Mouse (Mus musculus): ENCODE data around the gene Ptprc.
A peak's percentile ranks its signal among the peaks of the same experiment; 100 is the strongest.

Gene Ptprc

DNA sequence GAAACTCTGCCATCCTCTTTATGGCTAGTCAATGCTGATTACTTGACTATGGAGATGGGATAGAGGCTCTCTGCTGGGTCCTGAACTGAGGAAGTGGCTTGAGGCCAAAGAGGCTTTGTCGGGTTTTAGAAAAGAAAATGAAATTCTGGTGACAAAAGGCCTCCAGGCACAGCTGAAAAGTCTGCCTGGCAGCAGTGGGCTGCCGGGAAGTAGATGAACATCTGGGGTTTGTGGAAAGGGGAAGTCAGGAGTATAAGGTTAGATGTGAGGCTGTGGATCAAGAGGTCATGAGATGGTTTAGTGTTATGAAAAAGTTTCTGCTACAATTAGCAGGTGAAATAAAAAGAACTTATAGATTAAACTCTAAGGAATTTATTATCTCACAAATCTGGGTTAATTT is 29.9 kb downstream of the Ptprc start:
- no peak for DNase-seq

GRCm38 (mm10) chr1:138145148-138145547 is 30.4 kb downstream of the Ptprc start:
- no peak for DNase-seq

- DNase-seq: no peak
Observed at GRCm38 (mm10) chr1:138144365-138144764, 31.1 kb downstream of the Ptprc start.

GRCm38 (mm10) chr1:138140769-138141168 is 34.7 kb downstream of the Ptprc start:
- no peak for DNase-seq

GRCm38 (mm10) chr1:138137696-138138095 is 37.8 kb downstream of the Ptprc start:
- DNase-seq: no peak

GRCm38 (mm10) chr1:138137024-138137577 is 38.4 kb downstream of the Ptprc start:
- no peak for DNase-seq

GRCm38 (mm10) chr1:138136373-138136779 is 39.1 kb downstream of the Ptprc start:
- DNase-seq: peak; percentile 0

- DNase-seq: no peak
Observed at GRCm38 (mm10) chr1:138135637-138136372, 39.7 kb downstream of the Ptprc start.

DNA sequence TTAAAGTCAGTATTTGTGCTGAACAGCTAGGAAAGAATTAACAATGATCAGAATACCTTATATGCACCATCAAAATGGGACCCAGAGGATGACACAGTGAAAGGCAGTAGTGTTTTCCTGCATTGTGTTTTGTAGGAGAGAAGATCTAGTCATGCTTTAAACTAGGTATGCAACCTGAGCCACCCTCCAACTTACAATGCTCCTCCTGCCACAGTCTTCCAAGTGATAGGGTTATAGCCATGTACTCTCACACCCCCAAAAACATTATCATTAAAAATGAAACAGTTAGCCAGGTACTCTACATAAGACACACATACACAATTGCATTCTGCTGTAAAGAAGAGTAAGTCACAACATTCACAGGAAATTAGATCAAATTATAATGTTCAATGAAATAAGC is 40.4 kb downstream of the Ptprc start:
- no peak for DNase-seq

DNA sequence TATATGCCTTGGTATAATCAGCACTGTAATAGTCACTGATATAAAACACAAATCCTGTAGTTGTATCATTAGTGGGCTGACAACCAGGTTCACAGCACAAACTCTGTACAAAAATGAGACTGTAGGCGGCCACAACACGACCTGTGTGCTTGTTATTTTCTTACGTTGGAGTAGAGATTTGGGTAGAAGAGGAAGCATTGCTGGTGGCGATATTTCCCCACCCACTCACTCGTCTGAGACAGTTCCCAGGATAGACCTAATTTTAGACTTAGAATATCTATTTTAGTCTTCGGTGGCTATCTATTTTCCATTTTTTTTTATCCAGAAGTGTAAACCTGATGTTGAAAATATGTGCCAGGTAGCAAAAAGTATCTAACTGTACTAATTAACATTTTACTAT is 41.2 kb downstream of the Ptprc start:
- no peak for DNase-seq

- DNase-seq: no peak
Observed at GRCm38 (mm10) chr1:138131739-138132138, 43.8 kb downstream of the Ptprc start.

DNA sequence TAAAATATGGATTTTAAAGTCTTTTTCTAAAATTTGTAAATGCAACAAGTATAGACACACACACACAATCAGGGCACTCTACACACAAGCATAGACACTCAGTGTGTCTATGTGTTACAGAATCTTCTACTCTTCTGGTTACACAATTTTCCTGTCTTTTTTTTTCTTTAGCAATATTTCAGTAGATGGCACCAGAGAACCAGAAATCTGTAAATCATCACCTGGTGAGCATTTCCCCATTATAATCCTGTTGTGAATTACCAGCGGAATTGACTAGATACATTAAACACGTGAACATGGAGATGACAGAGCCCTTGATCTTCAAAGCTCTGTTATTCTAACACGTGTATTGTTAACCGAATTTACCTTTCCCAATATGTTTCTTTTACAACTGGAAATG is 45.4 kb downstream of the Ptprc start:
- no peak for DNase-seq

- no peak for DNase-seq
Observed at GRCm38 (mm10) chr1:138126843-138127242, 48.7 kb downstream of the Ptprc start.

GRCm38 (mm10) chr1:138125281-138125680 is 50.2 kb downstream of the Ptprc start:
- no peak for DNase-seq

GRCm38 (mm10) chr1:138123866-138124265 is 51.6 kb downstream of the Ptprc start:
- peak; percentile 2 for DNase-seq

DNA sequence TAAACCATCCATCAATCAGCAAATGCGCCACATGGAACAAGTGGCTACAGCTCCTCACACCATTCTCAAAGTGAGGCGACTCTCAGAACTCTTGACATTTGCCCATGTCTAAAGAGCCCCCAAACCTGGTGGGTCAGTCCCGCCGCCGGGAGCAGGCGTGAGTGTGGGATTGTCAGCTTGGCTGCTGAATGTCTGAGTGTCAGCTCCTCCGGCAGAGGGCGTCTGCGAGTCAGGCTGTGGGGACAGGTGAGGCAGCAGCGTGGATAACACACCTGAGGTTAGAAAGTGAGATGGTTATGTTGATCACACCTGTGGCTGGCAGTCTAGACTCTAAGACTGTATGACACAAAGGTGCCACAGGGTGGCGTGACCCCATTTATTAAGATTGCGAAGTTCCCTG is 55.6 kb downstream of the Ptprc start:
- DNase-seq: no peak

GRCm38 (mm10) chr1:138093219-138093618 is 82.3 kb downstream of the Ptprc start:
- no peak for DNase-seq

GRCm38 (mm10) chr1:138085810-138086209 is 89.7 kb downstream of the Ptprc start:
- DNase-seq: no peak

DNA sequence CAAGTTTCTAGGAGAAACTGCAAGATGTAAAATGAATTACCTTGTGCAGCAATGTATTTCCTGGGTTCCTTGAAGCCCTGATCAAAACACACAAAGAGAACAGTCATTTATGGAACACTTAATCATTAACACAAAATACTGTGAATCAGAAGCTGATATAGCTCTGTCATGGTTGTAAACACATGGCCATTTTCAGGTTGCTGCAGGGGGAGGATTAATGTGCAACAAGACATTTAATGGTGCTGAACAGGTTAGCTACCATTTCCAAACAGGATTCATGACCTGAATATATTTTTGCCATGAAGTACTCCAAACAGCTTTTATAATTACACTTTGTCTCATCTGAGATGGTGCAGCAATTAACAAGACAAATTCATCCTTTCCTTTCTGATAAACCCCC is 91.8 kb downstream of the Ptprc start:
- no peak for DNase-seq

- no peak for DNase-seq
Observed at GRCm38 (mm10) chr1:138080308-138080707, 95.2 kb downstream of the Ptprc start.

GRCm38 (mm10) chr1:138044196-138044945 is 131.1 kb downstream of the Ptprc start:
- peak; percentile 76 for DNase-seq

- DNase-seq: no peak
Observed at GRCm38 (mm10) chr1:138040556-138040955, 135.0 kb downstream of the Ptprc start.

- DNase-seq: no peak
Observed at GRCm38 (mm10) chr1:138039201-138039600, 136.3 kb downstream of the Ptprc start.

DNA sequence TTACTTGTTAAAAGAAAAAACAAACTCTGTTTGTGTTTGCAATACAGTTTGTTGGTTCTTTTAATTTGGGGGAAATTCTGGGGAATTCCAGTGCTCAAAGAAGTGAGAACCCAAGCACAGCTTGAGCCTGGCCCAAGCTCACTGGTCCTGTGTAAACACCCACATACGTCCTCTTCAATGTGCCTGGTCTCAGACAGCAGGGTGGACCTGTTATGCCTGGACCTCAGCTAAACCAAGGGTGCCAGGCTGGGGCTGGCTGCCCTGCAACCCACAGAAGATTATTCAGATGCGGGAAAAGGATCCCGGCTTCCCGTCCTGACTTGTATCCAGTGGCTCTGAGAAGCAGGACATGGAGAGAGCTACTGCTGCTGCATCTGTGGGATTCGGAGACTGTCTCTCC is 138.0 kb downstream of the Ptprc start:
- no peak for DNase-seq

Data from cerebellum, adult 8-10 months (tissue).